Mouse (Mus musculus): ENCODE results near the gene Eif2ak4. TPM values are rescaled to one million over a fixed set of nuclear protein-coding genes. Genes with fewer than 3 reads are reported as not detected.

Eif2ak4 gene
- polyA plus RNA-seq, 1 experiment from 2014 or later: 10.0 TPM

- Histone ChIP-seq H3K4me3 (no peak overlapping the region), H3K27ac (no peak overlapping the region), H3K4me1 (no peaks in the 10 kb centered on the region), H3K36me3 (peaks cover 87% of the 10 kb centered on the region), H3K9me3 (no peaks in the 10 kb centered on the region), H3K27me3 (ENCODE audit: insufficient read depth, poor library complexity, severe bottlenecking) (no peaks in the 10 kb centered on the region)
- 86% methylated on average over 6 of the region's 6 CpGs for WGBS
- DNase-seq (ENCODE audit: low spot score): peak; percentile 65
These were observed 27.4 kb downstream of the Eif2ak4 start for GRCm38 (mm10) chr2:118415601-118416355.

- peak; percentile 33 for DNase-seq (ENCODE audit: low spot score)
- Histone ChIP-seq H3K9me3 (no peaks in the 10 kb centered on the region), H3K36me3 (peaks cover 84% of the 10 kb centered on the region), H3K27me3 (ENCODE audit: insufficient read depth, poor library complexity, severe bottlenecking) (no peaks in the 10 kb centered on the region), H3K27ac (no peak overlapping the region), H3K4me1 (no peaks in the 10 kb centered on the region), H3K4me3 (no peak overlapping the region)
- WGBS: 74% methylated on average over 4 of the region's 4 CpGs
These were observed 29.7 kb downstream of the Eif2ak4 start for GRCm38 (mm10) chr2:118418076-118418475.

- Histone ChIP-seq H3K36me3 (peaks cover 73% of the 10 kb centered on the region), H3K4me1 (no peaks in the 10 kb centered on the region), H3K4me3 (no peak overlapping the region), H3K9me3 (no peaks in the 10 kb centered on the region), H3K27me3 (ENCODE audit: insufficient read depth, poor library complexity, severe bottlenecking) (no peaks in the 10 kb centered on the region), H3K27ac (no peak overlapping the region)
- no peak for DNase-seq (ENCODE audit: low spot score)
- 86% methylated on average over 15 of the region's 15 CpGs for WGBS
These were observed 33.5 kb downstream of the Eif2ak4 start for GRCm38 (mm10) chr2:118421951-118422350.

- H3K36me3 ChIP-seq: peaks cover 73% of the 10 kb centered on the region
- no peaks in the 10 kb centered on the region for H3K4me1 ChIP-seq
- H3K27ac ChIP-seq: no peak overlapping the region
- no peaks in the 10 kb centered on the region for H3K9me3 ChIP-seq
- WGBS: 82% methylated on average over 8 of the region's 8 CpGs
- H3K27me3 ChIP-seq (ENCODE audit: insufficient read depth, poor library complexity, severe bottlenecking): no peaks in the 10 kb centered on the region
- DNase-seq (ENCODE audit: low spot score): no peak
- H3K4me3 ChIP-seq: no peak overlapping the region
These were observed 34.0 kb downstream of the Eif2ak4 start for GRCm38 (mm10) chr2:118422385-118422784.

GRCm38 (mm10) chr2:118428296-118428695, 39.9 kb downstream of the Eif2ak4 start:
- Histone ChIP-seq H3K27ac (no peak overlapping the region), H3K4me1 (no peaks in the 10 kb centered on the region), H3K4me3 (no peak overlapping the region), H3K9me3 (no peaks in the 10 kb centered on the region), H3K36me3 (peaks cover 68% of the 10 kb centered on the region), H3K27me3 (ENCODE audit: insufficient read depth, poor library complexity, severe bottlenecking) (no peaks in the 10 kb centered on the region)
- 91% methylated on average over 6 of the region's 6 CpGs for WGBS
- DNase-seq (ENCODE audit: low spot score): no peak

GRCm38 (mm10) chr2:118429297-118429696, 40.9 kb downstream of the Eif2ak4 start:
- Histone ChIP-seq H3K9me3 (no peaks in the 10 kb centered on the region), H3K27ac (no peak overlapping the region), H3K36me3 (peaks cover 74% of the 10 kb centered on the region), H3K27me3 (ENCODE audit: insufficient read depth, poor library complexity, severe bottlenecking) (no peaks in the 10 kb centered on the region), H3K4me3 (no peak overlapping the region), H3K4me1 (no peaks in the 10 kb centered on the region)
- DNase-seq (ENCODE audit: low spot score): no peak
- WGBS: 83% methylated on average over 9 of the region's 9 CpGs

- Histone ChIP-seq H3K4me3 (no peak overlapping the region), H3K4me1 (no peaks in the 10 kb centered on the region), H3K27ac (no peak overlapping the region; the same call in 1 of the 2 replicates), H3K9me3 (no peaks in the 10 kb centered on the region), H3K36me3 (peaks cover 80% of the 10 kb centered on the region), H3K27me3 (ENCODE audit: insufficient read depth, poor library complexity, severe bottlenecking) (no peaks in the 10 kb centered on the region)
- 65% methylated on average over 16 of the region's 16 CpGs for WGBS
- DNase-seq (ENCODE audit: low spot score): no peak
These were observed 42.2 kb downstream of the Eif2ak4 start for GRCm38 (mm10) chr2:118430630-118431029.

GRCm38 (mm10) chr2:118431589-118431988, 43.2 kb downstream of the Eif2ak4 start:
- H3K4me3 ChIP-seq: no peak overlapping the region
- H3K27ac ChIP-seq: no peak overlapping the region
- no peaks in the 10 kb centered on the region for H3K9me3 ChIP-seq
- H3K4me1 ChIP-seq: no peaks in the 10 kb centered on the region
- 69% methylated on average over 5 of the region's 5 CpGs for WGBS
- no peaks in the 10 kb centered on the region for H3K27me3 ChIP-seq (ENCODE audit: insufficient read depth, poor library complexity, severe bottlenecking)
- peaks cover 80% of the 10 kb centered on the region for H3K36me3 ChIP-seq
- no peak for DNase-seq (ENCODE audit: low spot score)

- WGBS: 87% methylated on average over 5 of the region's 5 CpGs
- peaks cover 60% of the 10 kb centered on the region for H3K36me3 ChIP-seq
- H3K27me3 ChIP-seq (ENCODE audit: insufficient read depth, poor library complexity, severe bottlenecking): no peaks in the 10 kb centered on the region
These were observed 53.8 kb downstream of the Eif2ak4 start for GRCm38 (mm10) chr2:118442172-118442571.

GRCm38 (mm10) chr2:118442723-118443122, 54.3 kb downstream of the Eif2ak4 start:
- Histone ChIP-seq H3K27ac (no peak overlapping the region), H3K36me3 (peaks cover 55% of the 10 kb centered on the region), H3K4me1 (0 out of 2 replicates have a peak, but pooled peaks cover 4% of the 10 kb centered on the region), H3K9me3 (no peaks in the 10 kb centered on the region), H3K4me3 (no peak overlapping the region), H3K27me3 (ENCODE audit: insufficient read depth, poor library complexity, severe bottlenecking) (no peaks in the 10 kb centered on the region)
- no peak for DNase-seq (ENCODE audit: low spot score)
- 85% methylated on average over 4 of the region's 4 CpGs for WGBS

More at GRCm38 (mm10) chr2:118442172-118442571, 53.8 kb downstream of the Eif2ak4 start:
- Histone ChIP-seq H3K4me1 (0 out of 2 replicates have a peak, but pooled peaks cover 4% of the 10 kb centered on the region), H3K27ac (no peak overlapping the region; the same call in 1 of the 2 replicates), H3K9me3 (no peaks in the 10 kb centered on the region), H3K4me3 (no peak overlapping the region)
- no peak for DNase-seq (ENCODE audit: low spot score)

GRCm38 (mm10) chr2:118445696-118446674, 57.6 kb downstream of the Eif2ak4 start:
- Histone ChIP-seq H3K27ac (no peak overlapping the region), H3K27me3 (ENCODE audit: insufficient read depth, poor library complexity, severe bottlenecking) (no peaks in the 10 kb centered on the region), H3K4me1 (no peaks in the 10 kb centered on the region), H3K4me3 (no peak overlapping the region), H3K9me3 (no peaks in the 10 kb centered on the region), H3K36me3 (peaks cover 60% of the 10 kb centered on the region)
- no peak for DNase-seq (ENCODE audit: low spot score)
- WGBS: 85% methylated on average over 13 of the region's 13 CpGs

- WGBS: 85% methylated on average over 12 of the region's 12 CpGs
- Histone ChIP-seq H3K4me3 (no peak overlapping the region), H3K36me3 (peaks cover 54% of the 10 kb centered on the region), H3K9me3 (no peaks in the 10 kb centered on the region), H3K27me3 (ENCODE audit: insufficient read depth, poor library complexity, severe bottlenecking) (no peaks in the 10 kb centered on the region), H3K4me1 (no peaks in the 10 kb centered on the region), H3K27ac (no peak overlapping the region)
- DNase-seq (ENCODE audit: low spot score): no peak
These were observed 59.8 kb downstream of the Eif2ak4 start for GRCm38 (mm10) chr2:118448181-118448580.

- no peak overlapping the region for H3K27ac ChIP-seq
- H3K36me3 ChIP-seq: peaks cover 38% of the 10 kb centered on the region
- WGBS: 89% methylated on average over 6 of the region's 6 CpGs
- no peak for DNase-seq (ENCODE audit: low spot score)
- no peak overlapping the region for H3K4me3 ChIP-seq
- peaks cover under 1% of the 10 kb centered on the region; the same call in 1 of the 2 replicates for H3K4me1 ChIP-seq
- H3K9me3 ChIP-seq: no peaks in the 10 kb centered on the region
- H3K27me3 ChIP-seq (ENCODE audit: insufficient read depth, poor library complexity, severe bottlenecking): no peaks in the 10 kb centered on the region
These were observed 62.6 kb downstream of the Eif2ak4 start for GRCm38 (mm10) chr2:118451056-118451455.
